In genomic region chr19:57274717-57275116, GRCm38 (mm10) we compare ENCODE assay signal across 8 mouse cellular contexts. TPM values are rescaled to one million over a fixed set of nuclear protein-coding genes. Genes with fewer than 3 reads are reported as not detected.
DNase-seq lines count a peak whose midpoint lies in the region; ATAC-seq lines count a peak whose summit lies in the region.

No protein-coding gene starts in this region.

- no peak overlapping the region for H3K9ac ChIP-seq in midbrain, embryonic 11.5 days (ENCODE audit: low read length)
- no peak overlapping the region for H3K9ac ChIP-seq in embryonic facial prominence, embryonic 15.5 days
- H3K9ac ChIP-seq in kidney, embryonic 14.5 days (ENCODE audit: low read depth, low read length), result peak overlapping the region; percentile 0; the same call in 1 of the 2 replicates

- WGBS in midbrain, embryonic 11.5 days, result 22% methylated on average over 6 of the region's 6 CpGs
- 25% methylated on average over 6 of the region's 6 CpGs for WGBS in midbrain, embryonic 10.5 days
- 29% methylated on average over 6 of the region's 6 CpGs for WGBS in embryonic facial prominence, embryonic 15.5 days
- WGBS in kidney, embryonic 14.5 days, result 35% methylated on average over 6 of the region's 6 CpGs

- peak; percentile 84 for DNase-seq in midbrain, embryonic 11.5 days (ENCODE audit: low spot score, missing footprints)
- no peak for DNase-seq in midbrain, embryonic 10.5 days (ENCODE audit: low spot score)
- DNase-seq in lung, postnatal 14 days, result peak; percentile 62
- DNase-seq in adrenal gland, postnatal 4 days (ENCODE audit: low spot score in 2 of 2), result no peak
- no peak for DNase-seq in adrenal gland, adult 8-10 months
- DNase-seq in spleen, adult 18-20 months, result no peak

- peaks cover 4% of the 10 kb centered on the region; the same call in 1 of the 2 replicates for H3K4me1 ChIP-seq in midbrain, embryonic 11.5 days (ENCODE audit: control insufficient read depth, insufficient read depth, low read length)
- peaks cover 31% of the 10 kb centered on the region for H3K4me1 ChIP-seq in midbrain, embryonic 10.5 days
- H3K4me1 ChIP-seq in embryonic facial prominence, embryonic 15.5 days, result peaks cover 41% of the 10 kb centered on the region
- peaks cover 25% of the 10 kb centered on the region for H3K4me1 ChIP-seq in kidney, embryonic 14.5 days (ENCODE audit: control insufficient read depth, insufficient read depth, low read length)

- no peaks in the 10 kb centered on the region for H3K9me3 ChIP-seq in midbrain, embryonic 11.5 days (ENCODE audit: control insufficient read depth, low read length)
- no peaks in the 10 kb centered on the region for H3K9me3 ChIP-seq in midbrain, embryonic 10.5 days (replicated peaks)
- no peaks in the 10 kb centered on the region for H3K9me3 ChIP-seq in embryonic facial prominence, embryonic 15.5 days (replicated peaks)
- H3K9me3 ChIP-seq in kidney, embryonic 14.5 days (ENCODE audit: control insufficient read depth, low read length), result no peaks in the 10 kb centered on the region

- H3K4me3 ChIP-seq in midbrain, embryonic 11.5 days (ENCODE audit: low read depth, low read length), result no peak overlapping the region
- H3K4me3 ChIP-seq in midbrain, embryonic 10.5 days, result no peak overlapping the region
- H3K4me3 ChIP-seq in embryonic facial prominence, embryonic 15.5 days (replicated peaks), result peak overlapping the region; percentile 20
- H3K4me3 ChIP-seq in kidney, embryonic 14.5 days (ENCODE audit: low read length), result peak overlapping the region; percentile 4; the same call in 1 of the 2 replicates

- no peak overlapping the region for H3K27ac ChIP-seq in midbrain, embryonic 11.5 days (ENCODE audit: low read depth, low read length)
- no peak overlapping the region for H3K27ac ChIP-seq in midbrain, embryonic 10.5 days (replicated peaks)
- no peak overlapping the region for H3K27ac ChIP-seq in embryonic facial prominence, embryonic 15.5 days (replicated peaks)
- H3K27ac ChIP-seq in kidney, embryonic 14.5 days (ENCODE audit: low read depth, low read length), result no peak overlapping the region; the same call in 1 of the 2 replicates

- ATAC-seq in midbrain, embryonic 11.5 days (ENCODE audit: low FRiP score), result no peak
- no peak for ATAC-seq in embryonic facial prominence, embryonic 15.5 days (ENCODE audit: insufficient number of reproducible peaks, low FRiP score, low TSS enrichment, low read depth)
- ATAC-seq in kidney, embryonic 14.5 days (ENCODE audit: low FRiP score, low TSS enrichment), result no peak

- no peak overlapping the region for H3K4me2 ChIP-seq in midbrain, embryonic 11.5 days
- H3K4me2 ChIP-seq in embryonic facial prominence, embryonic 15.5 days (replicated peaks), result peak overlapping the region; percentile 40
- H3K4me2 ChIP-seq in kidney, embryonic 14.5 days (replicated peaks; ENCODE audit: low read depth, low read length), result peak overlapping the region; percentile 40

- H3K27me3 ChIP-seq in midbrain, embryonic 11.5 days (ENCODE audit: control insufficient read depth, insufficient read depth, low read length), result no peaks in the 10 kb centered on the region; the same call in 1 of the 2 replicates
- peaks cover 33% of the 10 kb centered on the region for H3K27me3 ChIP-seq in midbrain, embryonic 10.5 days (ENCODE audit: low read depth, poor library complexity, severe bottlenecking)
- H3K27me3 ChIP-seq in embryonic facial prominence, embryonic 15.5 days, result no peaks in the 10 kb centered on the region
- no peaks in the 10 kb centered on the region for H3K27me3 ChIP-seq in kidney, embryonic 14.5 days (ENCODE audit: control insufficient read depth, insufficient read depth, low read length)

- no peaks in the 10 kb centered on the region for H3K36me3 ChIP-seq in midbrain, embryonic 11.5 days (ENCODE audit: control insufficient read depth, insufficient read depth, low read length)
- no peaks in the 10 kb centered on the region for H3K36me3 ChIP-seq in midbrain, embryonic 10.5 days
- no peaks in the 10 kb centered on the region for H3K36me3 ChIP-seq in embryonic facial prominence, embryonic 15.5 days
- no peaks in the 10 kb centered on the region for H3K36me3 ChIP-seq in kidney, embryonic 14.5 days (ENCODE audit: control insufficient read depth, insufficient read depth, low read length)

RNA-seq across cellular contexts. Expression of gene Ablim1, which starts 40.0 kb away (rescaled TPM):
- 18.3 and 21.7 TPM in 2 replicates for polyA plus RNA-seq in midbrain, embryonic 11.5 days (2014; fragmentation: Nextera tagmentation; extraction: Ambion mirVana)
- 17.8 and 22.2 TPM in 2 replicates for polyA plus RNA-seq in midbrain, embryonic 10.5 days (2016; fragmentation: Nextera tagmentation; extraction: Ambion mirVana)
- 67.7 and 71.3 TPM in 2 replicates for polyA plus RNA-seq in embryonic facial prominence, embryonic 15.5 days (2015; fragmentation: Nextera tagmentation; extraction: Ambion mirVana)
- polyA plus RNA-seq in kidney, embryonic 14.5 days (2014; fragmentation: Nextera tagmentation; extraction: Ambion mirVana), result 21.0 and 36.0 TPM in 2 replicates
- 10 to 100 TPM; 50.9 to 59.8 TPM for total RNA-seq in adrenal gland, postnatal 4 days (2021)
- 10 to 100 TPM; 31.0 to 43.9 (median 33.1) TPM for total RNA-seq in adrenal gland, adult 8-10 months (2022)

Comparison
In these comparisons a context has a peak if more than half of its experiments do, and no peak if none do; other contexts are left out.
1. DNase-seq: peak in midbrain, embryonic 11.5 days (single experiment) and lung, postnatal 14 days (single experiment); none in midbrain, embryonic 10.5 days (single experiment), adrenal gland, postnatal 4 days (0 of 2), adrenal gland, adult 8-10 months (single experiment) and spleen, adult 18-20 months (0 of 2).
2. H3K4me3 ChIP-seq: peak in embryonic facial prominence, embryonic 15.5 days (single experiment) and kidney, embryonic 14.5 days (single experiment); none in midbrain, embryonic 11.5 days (single experiment) and midbrain, embryonic 10.5 days (single experiment).